In genomic region chr5:121333976-121334375, GRCm38 (mm10) we compare ENCODE assay signal across 14 mouse cellular contexts.
"Had no signal": no experiment of that assay in that cellular context is flagged by ENCODE, and none has a peak within 500 bp of the region (broad histone marks: within the 10 kb centered on the region; RNA-seq: fewer than 3 reads in every experiment).

No protein-coding gene starts in this region.

- H3K27me3 ChIP-seq: hindbrain, embryonic 15.5 days; limb, embryonic 12.5 days; liver, embryonic 13.5 days; neural tube, embryonic 12.5 days had no signal

- H3K4me3 ChIP-seq: hindbrain, embryonic 15.5 days; limb, embryonic 12.5 days; liver, embryonic 13.5 days; midbrain, embryonic 10.5 days; neural tube, embryonic 12.5 days had no signal

- DNase-seq: layer of hippocampus, adult 9-11 months; layer of hippocampus, postnatal 36 days; liver, embryonic 13.5 days; lung, embryonic 14.5 days; lung, postnatal 10 days; lung, postnatal 4 days; midbrain, embryonic 14.5 days; right cerebral cortex, postnatal 4 days; spleen, adult 18-20 months; thymus, postnatal 36 days had no signal

- H3K9ac ChIP-seq: hindbrain, embryonic 15.5 days; limb, embryonic 12.5 days; liver, embryonic 13.5 days; lung, embryonic 14.5 days; neural tube, embryonic 12.5 days had no signal

- H3K4me1 ChIP-seq: hindbrain, embryonic 15.5 days; limb, embryonic 12.5 days; liver, embryonic 13.5 days; neural tube, embryonic 12.5 days had no signal

- H3K27ac ChIP-seq: hindbrain, embryonic 15.5 days; limb, embryonic 12.5 days; liver, embryonic 13.5 days; midbrain, embryonic 10.5 days; neural tube, embryonic 12.5 days had no signal
